Mouse (Mus musculus) CH12F3 (cell line): ENCODE results near the gene Adcy9.
"Not testable (repeated sequence)": the region's sequence is repeated elsewhere in the genome, so short reads cannot be mapped to it uniquely, and the experiment has no call there.

ENCODE experiments used
- in situ Hi-C: fragments of 300-500 bp; cut with MboI; formaldehyde crosslinking; loops from 2 replicates; pipeline ENCODE4 v1.14.3; 2020; ENCODE audit warnings: low sequenced_read_pairs

Gene Adcy9

DNA sequence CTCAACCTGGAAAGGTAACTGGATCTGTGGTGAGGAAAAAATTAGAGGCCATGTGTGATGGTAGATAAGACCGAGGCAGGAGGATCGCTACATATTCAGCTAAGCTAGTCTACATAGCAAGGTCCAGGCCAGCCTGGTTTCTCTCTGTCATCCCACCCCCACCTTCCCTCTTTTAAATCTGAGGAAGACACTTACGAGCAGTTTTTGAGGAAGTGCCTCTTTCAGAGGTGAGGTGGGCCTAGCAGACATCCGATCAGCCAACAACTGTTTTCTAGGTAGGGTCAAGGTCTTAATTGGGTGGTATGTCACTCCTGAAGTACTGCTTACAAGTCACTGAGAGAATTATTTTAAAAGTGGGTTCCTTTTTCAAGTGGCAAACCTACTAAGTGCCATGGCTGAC is 138.8 kb downstream of the Adcy9 start:
- in situ Hi-C loops, result loop anchor here (10.0 kb wide), 1 partner anchor 217 kb away; no protein-coding TSS in a partner anchor

DNA sequence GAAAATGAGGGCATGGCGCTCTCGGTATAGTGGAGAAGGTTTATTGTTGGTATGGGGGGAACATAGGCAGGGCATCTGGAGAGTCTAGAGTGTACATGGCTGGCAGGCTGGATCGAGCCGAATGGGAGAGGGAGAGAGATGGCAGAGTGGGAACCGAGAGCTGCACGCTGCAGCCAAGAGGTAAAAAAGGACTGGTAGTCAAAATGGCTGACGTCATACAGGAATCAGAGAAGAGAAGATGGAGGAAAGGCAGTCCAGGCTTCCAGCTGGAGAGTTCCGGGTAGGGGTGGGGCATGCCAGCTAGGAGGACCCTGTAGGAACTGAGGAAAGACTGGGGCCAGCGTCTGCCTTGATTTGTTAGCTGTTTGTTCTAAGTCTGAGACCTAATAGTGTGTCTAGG is 139.3 kb downstream of the Adcy9 start:
- in situ Hi-C loops, result loop anchor here (10.0 kb wide), 1 partner anchor 216 kb away; no protein-coding TSS in a partner anchor

DNA sequence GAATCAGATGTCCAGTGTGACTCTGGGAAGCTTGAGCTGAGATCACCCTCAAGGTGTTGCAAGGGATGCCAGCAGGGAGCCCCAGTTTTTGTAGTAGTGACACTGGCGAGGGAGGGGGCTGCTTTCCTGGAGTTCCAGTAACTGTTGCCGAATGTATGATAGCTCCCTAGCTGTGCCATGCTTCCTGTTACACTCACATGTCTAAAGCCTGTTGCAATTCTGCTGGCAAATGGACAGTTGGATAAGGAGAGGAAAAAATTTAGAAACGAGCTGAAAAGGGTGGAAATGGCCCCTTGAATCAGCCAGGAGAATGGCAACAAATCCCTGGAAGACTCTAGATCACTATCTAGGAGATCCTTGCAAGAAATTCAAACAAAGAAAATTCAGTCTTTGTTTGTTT is 140.7 kb downstream of the Adcy9 start:
- in situ Hi-C loops, result no loop called here

DNA sequence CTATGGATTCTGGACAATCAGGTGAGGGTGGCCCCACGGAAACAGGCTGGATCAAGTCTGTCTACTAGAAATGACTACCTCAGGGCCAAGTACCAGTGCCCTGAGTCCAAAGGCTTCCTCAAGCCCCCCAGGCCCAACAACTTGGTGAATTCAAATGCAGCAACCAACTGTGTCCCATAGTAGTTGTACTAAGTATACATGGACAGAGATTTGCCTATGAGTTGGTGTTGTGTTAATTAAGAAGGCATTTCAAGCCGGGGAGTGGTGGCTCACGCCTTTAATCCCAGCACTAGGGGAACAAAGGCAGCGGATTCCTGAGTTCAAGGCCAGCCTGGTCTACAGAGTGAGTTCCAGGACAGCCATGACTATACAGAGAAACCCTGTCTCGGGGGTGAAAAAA is 143.7 kb downstream of the Adcy9 start:
- in situ Hi-C loops, result no loop called here

DNA sequence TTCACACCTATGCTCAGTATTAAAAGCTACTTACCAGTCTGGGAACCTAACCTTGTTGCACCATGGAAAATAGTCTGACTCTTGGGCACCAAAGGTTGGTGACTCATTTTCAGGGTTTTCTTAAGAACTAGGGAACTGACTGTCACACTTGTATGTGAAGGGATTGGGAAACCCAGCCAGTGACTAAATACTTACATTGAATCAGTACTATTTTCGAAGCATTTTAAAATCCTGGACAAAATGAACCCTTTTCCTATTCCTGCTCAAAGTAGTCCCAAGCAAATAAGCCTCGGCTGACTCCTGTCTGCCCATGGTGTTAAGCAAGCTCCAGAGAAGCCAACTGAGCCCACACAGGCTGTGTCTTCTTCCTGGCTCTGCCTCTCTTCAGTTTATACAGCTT is 144.1 kb downstream of the Adcy9 start:
- in situ Hi-C loops, result no loop called here

DNA sequence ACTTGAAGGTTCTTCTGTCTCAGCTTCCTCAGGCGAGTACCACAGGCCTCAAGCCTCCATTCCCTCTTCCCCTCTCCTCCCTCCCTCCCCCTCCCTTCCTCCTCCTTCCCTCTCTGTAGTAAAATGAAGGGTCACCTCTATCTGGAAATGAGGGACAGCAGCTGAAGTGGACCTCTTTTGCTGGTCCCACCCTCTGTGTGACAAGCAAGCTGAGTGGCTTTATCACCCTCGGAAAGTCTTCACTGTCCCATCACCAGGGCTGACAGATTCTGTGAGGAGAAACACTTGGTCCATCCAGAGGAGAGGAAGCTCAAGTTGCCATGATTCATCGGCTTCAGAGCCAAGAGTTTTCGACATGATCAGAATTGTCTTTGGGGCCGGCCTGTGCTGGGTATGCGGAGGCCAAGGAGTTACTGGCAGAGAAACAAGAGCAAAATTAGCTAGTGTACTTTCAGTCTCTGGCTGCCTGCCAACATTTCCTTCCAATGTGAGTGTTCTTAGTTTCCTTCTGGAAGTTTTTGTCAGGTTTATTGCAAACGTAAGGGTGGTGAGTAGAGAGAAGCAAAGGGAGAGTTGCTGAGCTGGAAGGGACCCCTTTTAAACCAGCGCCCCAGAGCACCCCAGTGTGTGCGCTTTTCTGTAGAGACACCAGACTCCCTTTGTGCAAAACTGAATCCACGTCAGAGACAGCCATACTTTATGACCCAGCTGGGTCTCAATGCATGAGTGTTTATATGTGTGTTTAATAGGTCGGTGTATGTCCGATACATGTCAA is 146.4 kb downstream of the Adcy9 start:
- in situ Hi-C loops, result no loop called here

DNA sequence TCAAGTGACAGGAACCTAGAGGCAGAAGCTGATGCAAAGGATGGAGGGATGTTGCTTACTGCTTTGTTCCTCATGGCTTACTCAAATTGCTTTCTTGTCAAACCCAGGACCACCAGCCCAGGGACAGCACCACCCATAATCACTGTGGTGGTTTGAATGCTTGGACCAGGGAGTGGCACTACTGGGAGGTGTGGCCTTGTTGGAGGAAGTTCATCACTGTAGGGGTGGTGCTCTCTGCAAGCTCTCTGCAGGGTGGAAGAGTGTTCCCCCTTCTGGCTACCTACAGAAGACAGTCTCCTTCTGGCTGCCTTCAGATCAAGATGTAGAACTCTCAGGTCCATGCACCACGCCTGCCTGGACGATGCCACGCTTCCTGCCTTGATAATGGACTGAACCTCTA is 148.0 kb downstream of the Adcy9 start:
- in situ Hi-C loops, result no loop called here

DNA sequence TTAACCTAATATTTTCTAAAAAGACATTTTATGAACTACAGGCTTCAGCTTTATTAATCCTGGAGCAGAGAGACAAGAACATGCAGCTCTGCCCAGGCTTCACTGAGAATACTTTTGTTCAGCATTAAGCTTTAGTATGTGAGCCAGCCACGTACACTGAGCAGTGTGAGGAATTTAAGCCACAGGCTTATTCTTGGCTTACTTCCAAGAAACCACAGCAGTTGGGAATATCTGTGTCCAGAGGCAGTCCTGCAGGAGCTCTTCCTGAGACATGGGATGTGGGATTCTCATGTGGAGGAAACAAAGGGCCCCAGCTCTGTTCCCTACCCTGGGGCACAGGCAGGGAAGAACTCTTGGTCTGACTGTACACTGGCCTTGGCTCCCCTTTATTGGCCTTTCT is 149.4 kb downstream of the Adcy9 start:
- in situ Hi-C loops, result no loop called here

DNA sequence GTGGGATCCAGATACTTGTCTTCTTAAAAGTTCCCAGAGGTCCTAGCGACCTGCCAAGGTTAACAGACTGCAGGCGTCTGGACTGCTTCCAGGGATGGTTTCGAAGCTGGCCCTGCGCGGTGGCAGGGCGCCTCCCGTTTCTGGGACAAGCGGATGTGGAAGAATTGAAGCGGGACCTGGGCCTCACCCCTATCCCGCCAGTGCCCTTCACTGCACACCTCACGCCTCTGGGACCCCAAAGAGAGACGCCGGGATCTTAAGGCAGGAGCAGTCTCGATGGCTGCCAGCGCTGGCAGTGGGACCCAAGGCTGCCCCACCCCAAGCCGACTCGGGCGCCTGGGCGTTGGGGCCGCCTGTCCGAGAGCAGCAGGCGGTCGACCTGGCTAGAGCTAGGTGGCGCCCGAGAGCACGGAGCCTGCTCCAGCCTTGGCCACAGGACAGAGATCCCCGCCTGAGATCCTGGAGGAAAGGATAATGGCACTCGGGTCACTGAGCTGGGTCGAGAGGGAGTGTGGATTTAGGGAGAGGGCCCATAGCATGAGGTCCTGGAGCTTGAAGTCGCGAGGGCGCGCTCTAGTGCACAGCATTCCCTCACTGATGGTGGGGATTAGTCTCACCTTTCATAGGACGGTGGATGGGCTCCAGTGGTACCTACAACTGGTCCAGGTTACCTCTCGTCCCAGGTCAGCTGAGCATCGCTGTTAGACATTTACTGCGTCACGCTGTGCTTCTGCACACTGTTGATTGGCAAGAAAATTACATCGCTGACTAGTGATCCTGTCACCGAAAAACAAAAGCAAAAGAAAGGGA is 152.2 kb downstream of the Adcy9 start:
- in situ Hi-C loops, result no loop called here

DNA sequence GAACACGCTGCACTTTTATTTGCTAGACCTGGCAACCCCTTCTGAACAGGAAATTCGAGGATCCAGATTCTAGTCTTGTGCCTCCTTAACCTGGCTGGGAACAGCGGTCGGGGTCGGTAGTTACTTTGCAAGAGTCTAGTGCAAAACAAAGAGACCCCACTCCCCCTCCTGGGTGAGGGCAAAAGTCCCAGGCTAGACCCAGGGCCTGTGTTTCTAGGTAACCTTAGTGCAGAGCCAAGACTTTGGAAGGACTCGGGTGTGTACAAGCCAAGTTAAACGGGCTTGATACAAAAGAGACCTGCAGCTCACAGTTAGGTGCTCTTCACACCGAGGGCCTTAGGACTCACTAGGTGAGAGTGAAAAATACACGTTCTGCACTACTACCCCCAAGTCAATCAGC is 152.8 kb downstream of the Adcy9 start:
- in situ Hi-C loops, result no loop called here

DNA sequence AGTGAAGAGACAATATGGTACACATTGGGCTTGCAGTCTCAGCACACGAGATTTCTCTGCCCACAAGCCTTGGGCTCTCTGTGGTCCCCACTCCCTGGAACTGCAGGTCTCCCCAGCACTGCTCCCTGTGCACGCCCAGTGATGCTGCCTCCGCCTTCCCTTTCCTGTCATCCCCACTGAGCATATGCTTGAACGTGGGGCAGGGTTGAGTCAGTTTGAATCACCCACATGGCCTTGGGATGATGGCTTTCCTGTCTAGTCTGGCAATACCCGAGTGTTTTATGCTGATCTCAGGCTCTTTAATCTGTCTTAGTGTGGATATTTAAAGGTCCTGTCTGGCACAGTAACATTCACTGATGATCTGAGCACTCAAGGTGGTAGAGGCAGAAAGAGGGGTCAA is 154.9 kb downstream of the Adcy9 start:
- in situ Hi-C loops, result no loop called here

DNA sequence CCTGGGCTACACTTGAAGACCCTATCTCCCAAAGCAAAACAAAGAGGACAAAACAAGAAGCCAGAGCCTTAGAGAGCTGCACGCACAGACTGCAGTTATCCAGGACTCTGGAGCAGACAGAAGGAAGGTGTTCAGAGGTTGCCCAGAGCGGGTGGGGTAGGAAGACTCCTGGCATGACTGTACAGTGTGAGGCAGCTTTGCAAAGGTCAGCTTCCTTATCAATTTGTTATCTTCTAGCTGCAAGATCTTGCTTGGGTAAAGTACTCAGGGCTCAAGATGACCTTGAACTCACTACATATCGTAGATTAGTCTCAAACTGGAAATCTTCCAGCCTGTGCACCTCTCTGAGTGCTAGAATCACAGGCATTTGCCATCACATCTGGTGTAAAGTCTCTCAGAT is 156.8 kb downstream of the Adcy9 start:
- in situ Hi-C loops, result no loop called here

DNA sequence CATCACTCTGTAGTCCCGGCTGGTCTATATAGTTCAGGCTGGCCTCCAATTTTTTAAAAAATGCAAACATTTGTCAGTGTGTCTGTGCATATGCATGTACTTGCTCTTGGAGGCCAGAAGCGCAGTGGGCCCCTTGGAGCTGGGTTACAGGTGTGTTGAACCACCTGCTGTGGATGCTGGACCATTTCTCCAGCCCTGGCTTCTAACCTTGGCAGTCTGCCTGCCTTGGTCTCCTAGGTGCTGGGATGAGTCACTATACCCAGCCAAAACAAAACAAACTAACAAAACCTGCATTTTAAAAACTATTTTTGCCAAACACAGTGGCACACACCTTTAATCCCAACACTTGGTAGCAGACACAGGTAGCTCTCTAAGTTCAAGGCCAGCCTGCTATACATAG is 162.8 kb downstream of the Adcy9 start:
- in situ Hi-C loops, result no loop called here

DNA sequence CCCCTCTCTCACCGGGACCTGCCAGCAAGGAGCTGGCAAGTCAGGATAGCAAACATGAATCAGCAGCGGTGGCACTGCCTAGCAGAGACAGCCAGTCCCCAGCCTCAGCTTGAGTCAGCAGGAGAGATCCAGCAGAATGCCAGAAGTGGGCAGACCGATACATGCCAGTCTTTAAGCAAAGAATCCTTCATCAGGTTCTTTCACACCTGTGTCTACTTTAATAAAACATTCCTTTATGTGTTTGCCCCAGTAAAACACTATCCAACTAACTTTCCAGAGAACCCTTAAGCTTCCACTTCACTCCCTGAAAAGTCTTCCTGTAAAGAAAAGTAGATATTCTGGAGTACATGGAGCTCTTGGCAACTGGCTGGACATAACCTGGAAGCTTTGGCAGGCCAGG is 171.5 kb downstream of the Adcy9 start:
- in situ Hi-C loops, result no loop called here

DNA sequence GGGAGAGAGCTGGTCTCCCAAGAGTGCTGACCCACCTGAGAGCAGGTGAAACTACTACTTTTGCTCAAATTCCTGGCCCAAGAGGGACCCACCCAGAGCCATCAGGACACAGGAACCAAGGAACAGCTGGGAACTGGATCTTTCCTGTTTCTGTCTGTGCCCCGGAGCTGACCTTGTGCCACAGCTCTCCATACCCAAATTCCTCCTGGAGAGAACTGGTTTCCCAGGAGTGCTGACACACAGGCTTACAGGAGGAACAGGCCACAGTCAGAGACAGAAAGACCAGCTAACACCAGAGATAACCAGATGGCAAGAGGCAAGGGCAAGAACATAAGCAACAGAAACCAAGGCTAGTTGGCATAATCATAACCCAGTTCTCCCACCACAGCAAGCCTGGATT is 175.1 kb downstream of the Adcy9 start:
- in situ Hi-C loops, result not testable (repeated sequence)
